Mouse (Mus musculus) bone marrow, adult 2 months (tissue): ENCODE data around the gene Zc3h7a. TPM values are rescaled to one million over a fixed set of nuclear protein-coding genes. Genes with fewer than 3 reads are reported as not detected.
A peak's percentile ranks its signal among the peaks of the same experiment; 100 is the strongest.
"Not testable (repeated sequence)": the region's sequence is repeated elsewhere in the genome, so short reads cannot be mapped to it uniquely, and the experiment has no call there.

Experiments
- H3K27ac ChIP-seq: fragments of 200-500 bp; 2 replicates; pipeline ENCODE4 v1.5.1; 2012; ENCODE audit warnings: low read depth, mild to moderate bottlenecking, control low read depth, inconsistent platforms, low read length; ENCODE audit not compliant: control insufficient read depth, poor library complexity, insufficient read depth
- H3K4me1 ChIP-seq: fragments of 200-500 bp; 2 replicates; pipeline ENCODE4 v1.6.1; 2011; ENCODE audit warnings: low read length; ENCODE audit not compliant: control insufficient read depth, insufficient read depth
- H3K4me3 ChIP-seq: fragments of 200-500 bp; replicated peaks from 2 replicates; pipeline ENCODE3; 2011; ENCODE audit warnings: mild to moderate bottlenecking, low read depth, low read length, control low read depth; ENCODE audit not compliant: control insufficient read depth
- CTCF ChIP-seq: fragments of 200-500 bp; IDR thresholded peaks from 2 replicates; pipeline ENCODE4 v1.5.1; 2011; ENCODE audit warnings: low read length, control low read depth; ENCODE audit not compliant: control insufficient read depth, insufficient read depth
- POLR2A ChIP-seq: fragments of 200-500 bp; IDR thresholded peaks from 2 replicates; pipeline ENCODE4 v1.6.1; 2011; ENCODE audit warnings: low read depth, mild to moderate bottlenecking, control low read depth, low read length, borderline replicate concordance; ENCODE audit not compliant: control insufficient read depth
- WGBS: fragments of 180-500 bp; shearing (Covaris S2); methylation state at CpG from one replicate; pipeline ENCODE4 v1.1.7; 2018; 5-methylcytosine and 5-hydroxymethylcytosine counted together
- polyA plus RNA-seq: library from polyadenylated mRNA; stranded (reverse); fragments of >200 nt; gene quantifications from 2 replicates; pipeline ENCODE4 v1.2.4, GENCODE M21; 2011; ENCODE audit warnings: low replicate concordance; ENCODE audit not compliant: missing spikeins, insufficient read depth, insufficient read length

Zc3h7a gene
- polyA plus RNA-seq, 1 experiment = 103 TPM

GRCm38 (mm10) chr16:11166431-11166830, 9.8 kb downstream of the Zc3h7a start:
- 66% methylated on average over 2 of the region's 2 CpGs for WGBS
- H3K4me1 ChIP-seq = no peaks in the 10 kb centered on the region; the same call in 1 of the 2 replicates
- no peak overlapping the region for H3K4me3 ChIP-seq
- TF ChIP-seq POLR2A = no peak
- TF ChIP-seq CTCF = no peak
- no peak overlapping the region for H3K27ac ChIP-seq

- Histone ChIP-seq H3K4me3 (no peak overlapping the region), H3K4me1 (no peaks in the 10 kb centered on the region), H3K27ac (no peak overlapping the region)
- TF ChIP-seq CTCF (no peak), POLR2A (no peak)
- WGBS = 57% methylated on average over 3 of the region's 3 CpGs
These were observed 11.4 kb downstream of the Zc3h7a start for GRCm38 (mm10) chr16:11164695-11165255.

DNA sequence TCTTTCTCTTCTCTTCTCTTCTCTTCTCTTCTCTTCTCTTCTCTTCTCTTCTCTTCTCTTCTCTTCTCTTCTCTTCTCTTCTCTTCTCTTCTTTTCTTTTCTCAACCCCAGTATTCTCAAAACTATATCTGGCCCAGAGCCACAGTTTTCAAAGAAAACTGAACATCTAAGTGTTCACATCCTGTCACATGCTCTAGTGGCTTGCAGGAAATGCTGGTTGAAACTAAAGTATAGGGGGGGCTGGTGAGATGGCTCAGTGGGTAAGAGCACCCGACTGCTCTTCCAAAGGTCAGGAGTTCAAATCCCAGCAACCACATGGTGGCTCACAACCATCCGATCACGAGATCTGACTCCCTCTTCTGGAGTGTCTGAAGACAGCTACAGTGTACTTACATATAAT, 18.5 kb downstream of the Zc3h7a start:
- 33% methylated on average over 3 of the region's 3 CpGs for WGBS
- not testable (repeated sequence) for H3K4me3 ChIP-seq, H3K4me1 ChIP-seq, H3K27ac ChIP-seq

GRCm38 (mm10) chr16:11154500-11154899, 21.7 kb downstream of the Zc3h7a start:
- Histone ChIP-seq H3K4me3 (no peak overlapping the region), H3K4me1 (no peaks in the 10 kb centered on the region), H3K27ac (no peak overlapping the region)
- TF ChIP-seq CTCF = no peak

GRCm38 (mm10) chr16:11143706-11144483, 32.3 kb downstream of the Zc3h7a start:
- H3K4me1 ChIP-seq, H3K27ac ChIP-seq, H3K4me3 ChIP-seq: not testable (repeated sequence)
- 34% methylated on average over 56 of the region's 56 CpGs for WGBS

- Histone ChIP-seq H3K4me3 (peak within 1 kb of the TSS; percentile 85), H3K27ac (peak within 1 kb of the TSS; percentile 78), H3K4me1 (no peaks in the 10 kb centered on the region; the same call in 1 of the 2 replicates)
- TF ChIP-seq POLR2A = peak; percentile 90
- TF ChIP-seq CTCF = no peak
- under 1% methylated on average over 80 of the region's 80 CpGs for WGBS
These were observed 41.5 kb downstream of the Zc3h7a start, which contains the start of gene Txndc11 for GRCm38 (mm10) chr16:11134348-11135344. TSS of gene Txndc11 (minus strand) at chr16:11134650.

DNA sequence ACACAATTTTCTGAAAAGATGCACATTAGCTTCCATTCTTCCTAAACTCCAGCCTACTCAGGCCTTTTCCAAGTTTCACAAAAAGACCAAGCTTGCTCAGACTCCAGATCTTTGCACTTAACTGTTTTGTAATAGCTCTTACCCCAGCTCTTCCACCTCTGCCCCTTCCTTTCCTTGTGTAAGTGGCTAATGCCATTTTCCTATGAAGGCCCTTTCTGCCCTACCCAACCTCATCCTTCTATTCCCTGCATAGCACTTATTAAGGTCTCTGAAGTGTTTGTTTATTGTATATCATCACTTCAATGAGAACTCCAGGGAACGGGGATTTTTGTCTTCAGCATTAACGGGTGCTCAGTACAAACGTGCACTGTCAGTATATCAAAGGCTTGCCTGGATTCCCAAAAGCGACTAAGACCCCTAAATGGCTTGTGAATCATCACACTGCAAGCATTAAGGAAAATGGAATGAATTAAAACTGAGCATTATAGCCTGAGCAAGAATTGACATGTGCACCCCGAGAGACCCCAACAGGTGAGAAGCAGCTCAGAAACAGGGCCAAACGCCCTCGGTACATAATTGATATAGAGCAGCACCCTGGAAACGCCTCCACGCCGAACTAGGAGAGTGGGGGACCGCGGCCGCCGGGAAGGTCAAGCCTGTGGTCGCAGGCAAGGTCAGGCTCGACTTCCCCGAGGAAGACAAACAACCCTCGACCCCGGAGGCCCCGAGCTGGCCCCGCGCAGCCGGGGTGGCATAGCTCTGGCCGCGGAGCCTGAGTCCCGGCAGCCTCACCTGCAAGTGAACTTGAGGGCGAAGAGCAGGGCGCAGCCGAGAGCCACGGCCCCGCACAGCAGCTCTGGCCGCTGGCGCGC, 42.5 kb downstream of the Zc3h7a start:
- Histone ChIP-seq H3K27ac (peak overlapping the region; percentile 78), H3K4me3 (peak overlapping the region; percentile 85), H3K4me1 (no peaks in the 10 kb centered on the region; the same call in 1 of the 2 replicates)
- under 1% methylated on average over 34 of the region's 34 CpGs for WGBS
- TF ChIP-seq POLR2A = no peak
- no peak for TF ChIP-seq CTCF

GRCm38 (mm10) chr16:11132839-11133238, 43.4 kb downstream of the Zc3h7a start:
- Histone ChIP-seq H3K27ac (no peak overlapping the region), H3K4me1 (no peaks in the 10 kb centered on the region; the same call in 1 of the 2 replicates), H3K4me3 (no peak overlapping the region)
- WGBS = 26% methylated on average over 2 of the region's 2 CpGs
- TF ChIP-seq CTCF (no peak), POLR2A (no peak)
